Mouse (Mus musculus): ENCODE measurements around the gene Mthfd1l. TPM values are rescaled to one million over a fixed set of nuclear protein-coding genes. Genes with fewer than 3 reads are reported as not detected.
A peak's percentile ranks its signal among the peaks of the same experiment; 100 is the strongest.

Gene Mthfd1l
- total RNA-seq, 2 experiments from 2014 or later, result 2.0 to 2.5 TPM

DNA sequence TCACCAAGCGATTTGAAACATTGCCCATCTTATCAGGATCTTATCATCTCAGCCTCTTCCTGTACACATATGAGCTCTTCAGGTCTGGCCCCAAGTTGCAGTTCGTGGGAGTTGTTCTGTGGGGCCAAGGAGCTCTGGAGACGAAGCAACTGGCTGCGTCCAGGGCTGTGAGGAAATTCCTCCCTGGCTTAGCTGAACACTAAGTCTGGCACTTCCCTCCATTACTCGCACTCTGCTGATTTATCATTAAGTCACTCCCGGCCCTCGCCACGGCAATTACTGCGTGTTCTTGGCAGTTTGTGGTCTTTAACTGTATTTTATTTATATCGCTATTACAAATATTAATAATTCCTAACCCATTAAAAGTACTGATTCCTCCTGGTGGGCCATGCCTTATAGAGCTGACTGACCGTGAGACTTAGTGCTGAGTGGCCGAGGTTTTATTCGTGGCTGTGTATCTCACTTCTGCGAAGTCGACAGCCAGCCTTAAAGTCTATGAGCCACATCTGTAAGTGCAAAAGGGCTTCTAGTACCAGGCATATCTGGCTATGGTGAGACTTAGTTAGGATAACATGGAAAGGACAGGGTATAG lies 56.0 kb downstream of the Mthfd1l start:
- DNase-seq, result peak; percentile 50
- intact Hi-C loops (cut with DNase I; ENCODE audit: low total_unique reads), result no loop called here

DNA sequence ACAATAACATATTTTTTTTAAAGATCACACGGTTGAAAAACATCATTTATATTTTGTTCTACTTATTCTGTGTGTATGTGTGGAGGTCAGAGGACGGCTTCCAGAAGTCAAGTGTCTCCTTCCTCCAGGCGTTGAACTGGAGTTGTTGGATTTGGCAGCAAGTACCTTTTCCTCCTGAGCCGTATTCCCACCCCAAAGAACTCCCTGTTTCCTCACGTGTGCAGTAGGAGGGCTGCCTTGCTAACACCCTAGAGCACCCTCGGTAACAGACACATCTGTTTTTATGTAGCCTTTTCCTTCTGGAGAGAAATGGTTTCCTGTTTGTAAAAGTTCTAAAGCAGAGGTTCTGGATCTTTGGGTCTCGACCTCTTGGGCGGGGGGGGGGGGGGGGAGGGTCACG lies 60.8 kb downstream of the Mthfd1l start:
- intact Hi-C loops (cut with DNase I; ENCODE audit: low total_unique reads), result no loop called here
- DNase-seq, result no peak

DNA sequence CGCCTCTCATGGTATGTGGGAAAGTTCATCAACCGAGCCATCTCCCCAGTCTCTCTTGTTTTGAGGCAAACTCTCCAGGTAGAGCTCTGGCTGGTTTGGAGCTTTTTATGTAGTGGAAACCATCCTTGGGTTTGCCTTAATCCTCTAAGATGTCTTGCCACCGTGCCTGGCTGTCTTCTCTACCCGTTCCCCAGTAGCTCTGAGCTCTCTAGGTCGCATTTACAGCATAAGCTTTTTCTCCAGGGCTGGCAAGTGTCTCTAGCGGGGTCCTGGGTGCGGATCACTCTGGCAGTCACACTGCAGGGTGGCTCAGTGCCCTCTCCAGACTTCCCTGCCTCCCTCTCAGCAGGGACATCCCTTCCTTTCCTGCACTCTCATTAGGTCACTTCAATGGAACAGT lies 63.6 kb downstream of the Mthfd1l start:
- intact Hi-C loops (cut with DNase I; ENCODE audit: low total_unique reads), result loop anchor here (5.0 kb wide), 1 partner anchor 306 kb away; no protein-coding TSS in a partner anchor
- no peak for DNase-seq

- no peak for DNase-seq
- intact Hi-C loops (cut with DNase I; ENCODE audit: low total_unique reads), result loop anchor here (5.0 kb wide), 1 partner anchor 305 kb away; no protein-coding TSS in a partner anchor
These were observed 64.1 kb downstream of the Mthfd1l start for GRCm38 (mm10) chr10:4037066-4037465.

DNA sequence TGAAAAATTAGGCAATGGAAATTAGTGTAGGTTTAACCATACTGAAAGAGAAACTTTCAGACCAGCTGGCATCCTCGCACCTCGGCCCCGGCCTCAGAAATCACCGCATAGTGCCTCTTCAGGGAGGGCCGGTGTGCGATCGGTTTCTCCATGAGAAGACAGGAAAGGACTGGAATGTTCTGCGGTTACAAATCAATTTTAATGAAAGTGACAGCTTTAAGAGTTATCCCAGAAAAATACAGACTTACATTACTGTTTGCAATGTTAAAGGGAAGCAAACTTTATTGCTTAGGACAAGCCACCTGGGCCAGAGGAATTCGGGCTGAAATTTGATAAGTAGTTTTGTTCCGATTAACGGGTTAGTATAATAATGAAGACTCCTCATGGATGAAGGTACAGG lies 65.7 kb downstream of the Mthfd1l start:
- no peak for DNase-seq
- intact Hi-C loops (cut with DNase I; ENCODE audit: low total_unique reads), result loop anchor here (5.0 kb wide), 1 partner anchor 304 kb away; no protein-coding TSS in a partner anchor

GRCm38 (mm10) chr10:4041691-4042090 lies 68.8 kb downstream of the Mthfd1l start:
- intact Hi-C loops (cut with DNase I; ENCODE audit: low total_unique reads), result no loop called here
- peak; percentile 51 for DNase-seq

GRCm38 (mm10) chr10:4044421-4044820 lies 71.5 kb downstream of the Mthfd1l start:
- intact Hi-C loops (cut with DNase I; ENCODE audit: low total_unique reads), result no loop called here
- DNase-seq, result no peak

GRCm38 (mm10) chr10:4046496-4046895 lies 73.6 kb downstream of the Mthfd1l start:
- DNase-seq, result no peak
- intact Hi-C loops (cut with DNase I; ENCODE audit: low total_unique reads), result no loop called here

- intact Hi-C loops (cut with DNase I; ENCODE audit: low total_unique reads), result no loop called here
- DNase-seq, result no peak
These were observed 74.7 kb downstream of the Mthfd1l start for GRCm38 (mm10) chr10:4047666-4048065.

DNA sequence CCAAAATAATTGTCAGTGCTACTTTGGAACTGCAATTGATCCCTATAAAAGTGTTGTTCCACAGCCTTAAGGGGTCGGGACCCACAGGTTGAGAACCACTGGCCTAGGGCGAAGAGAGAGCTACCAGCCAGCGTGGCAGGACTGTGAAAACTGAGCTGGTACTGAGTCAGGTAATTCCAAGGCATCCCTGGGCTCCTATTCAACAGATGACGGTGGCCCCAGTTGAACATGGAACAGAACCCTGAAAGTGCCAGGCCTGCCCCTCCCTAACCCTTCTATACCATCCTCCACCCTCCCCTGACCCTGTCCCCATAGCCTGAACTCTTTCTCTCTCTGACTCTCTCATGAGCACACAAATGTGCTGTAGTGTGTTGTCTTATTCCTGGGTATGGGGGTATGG lies 77.3 kb downstream of the Mthfd1l start:
- no peak for DNase-seq
- intact Hi-C loops (cut with DNase I; ENCODE audit: low total_unique reads), result no loop called here

DNA sequence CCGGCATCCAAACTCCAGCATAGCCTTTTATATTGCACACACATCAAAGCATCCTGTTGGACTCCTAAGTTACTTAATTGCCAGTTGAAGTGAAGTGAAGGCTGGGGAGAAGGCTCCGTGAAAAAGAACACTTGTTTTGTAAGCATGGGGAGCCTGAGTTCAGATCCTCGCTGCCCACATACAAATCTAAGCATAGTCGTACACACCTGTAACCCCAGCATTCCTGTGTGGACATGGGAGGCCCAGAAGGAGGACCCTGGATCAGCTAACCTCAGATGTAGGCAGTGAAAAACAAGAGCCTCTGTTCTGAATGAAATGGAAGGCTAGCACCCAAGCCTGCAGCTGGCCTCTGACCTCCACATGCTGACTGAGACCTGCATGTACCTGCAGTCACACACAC lies 79.8 kb downstream of the Mthfd1l start:
- intact Hi-C loops (cut with DNase I; ENCODE audit: low total_unique reads), result no loop called here
- no peak for DNase-seq

- no peak for DNase-seq
- intact Hi-C loops (cut with DNase I; ENCODE audit: low total_unique reads), result no loop called here
These were observed 80.6 kb downstream of the Mthfd1l start for GRCm38 (mm10) chr10:4053278-4054061.

DNA sequence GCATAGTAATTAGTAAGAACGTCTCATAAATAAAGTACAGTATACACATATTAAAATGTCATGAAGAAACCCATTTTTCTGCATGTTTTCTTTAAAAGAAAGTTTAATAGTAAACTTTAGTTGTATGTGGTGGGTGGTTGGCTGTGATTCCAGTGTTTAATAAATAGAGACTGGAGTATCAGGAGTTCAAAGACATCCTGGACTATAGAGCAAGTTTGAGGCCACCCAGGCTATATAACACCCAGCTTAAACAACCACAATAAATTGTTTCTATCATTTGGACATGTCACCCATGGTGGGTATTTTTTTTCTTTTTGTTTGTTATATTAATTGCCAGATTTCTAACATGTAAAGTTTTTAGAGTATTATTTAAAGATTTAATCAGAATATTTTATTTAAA lies 81.7 kb downstream of the Mthfd1l start:
- intact Hi-C loops (cut with DNase I; ENCODE audit: low total_unique reads), result no loop called here
- no peak for DNase-seq

DNA sequence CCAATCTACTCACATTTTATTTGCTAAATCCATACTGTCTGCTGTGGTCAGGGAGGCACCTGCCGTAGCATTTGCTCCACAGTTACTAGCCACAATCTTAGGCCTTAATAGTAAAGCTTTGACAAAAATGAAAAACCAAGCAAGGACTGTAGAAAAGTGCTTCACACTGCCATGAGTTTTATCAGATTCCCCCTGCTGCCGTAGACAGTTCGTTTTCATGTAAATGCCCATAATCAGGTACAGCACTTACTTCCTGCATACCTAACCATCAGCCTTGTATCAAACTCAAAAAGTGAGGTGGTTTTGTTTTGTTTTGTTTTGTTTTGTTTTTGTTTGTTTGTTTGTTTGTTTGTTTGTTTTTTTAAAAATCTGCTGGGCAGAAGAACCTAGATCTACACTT lies 84.5 kb downstream of the Mthfd1l start:
- intact Hi-C loops (cut with DNase I; ENCODE audit: low total_unique reads), result no loop called here

GRCm38 (mm10) chr10:4057832-4058231 lies 84.9 kb downstream of the Mthfd1l start:
- intact Hi-C loops (cut with DNase I; ENCODE audit: low total_unique reads), result no loop called here
- no peak for DNase-seq

More for the DNA sequence above, 84.5 kb downstream of the Mthfd1l start:
- no peak for DNase-seq

DNA sequence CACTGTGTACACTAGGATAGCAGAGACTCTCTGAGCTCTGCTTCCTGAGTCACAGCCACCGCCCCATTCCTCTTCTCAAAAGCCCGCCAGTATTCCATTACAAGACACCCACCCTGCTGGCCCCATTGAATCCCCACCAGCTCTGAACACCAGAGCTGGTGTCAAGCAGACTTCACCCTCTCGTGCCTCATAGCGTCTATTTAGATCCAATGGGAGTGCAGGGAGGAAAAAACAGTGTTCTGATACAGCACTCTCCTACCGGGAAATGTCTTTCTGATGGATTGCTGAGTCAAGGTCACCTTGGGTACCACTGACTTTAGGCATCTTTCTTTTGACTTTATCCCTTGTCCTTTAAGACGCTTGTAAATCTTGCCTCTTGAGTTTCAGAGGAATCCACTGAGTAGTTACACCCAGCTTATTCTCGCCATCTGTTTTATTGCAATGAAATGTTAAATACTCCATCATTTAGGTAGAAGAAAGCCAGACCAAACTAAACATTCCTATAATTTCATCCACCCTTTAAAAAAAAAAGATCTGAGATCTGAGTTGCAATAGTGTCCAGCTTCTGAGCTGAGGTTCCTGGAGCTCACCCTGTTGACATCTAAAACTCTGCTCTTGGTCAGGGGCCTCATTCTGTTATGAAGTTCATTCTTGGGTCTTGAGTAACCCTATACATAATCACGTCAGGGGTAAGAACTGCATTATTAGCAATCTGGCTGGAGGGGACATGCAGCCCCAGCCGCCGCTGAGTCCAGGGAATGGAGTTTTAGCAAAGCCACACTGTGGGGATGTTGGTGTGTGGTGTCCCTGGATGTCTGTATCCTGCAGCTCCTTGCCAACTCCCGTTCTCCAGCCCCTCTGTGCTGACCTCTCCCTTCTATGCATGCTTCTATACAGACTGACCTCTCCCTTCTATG lies 88.4 kb downstream of the Mthfd1l start:
- DNase-seq, result no peak
- intact Hi-C loops (cut with DNase I; ENCODE audit: low total_unique reads), result no loop called here

GRCm38 (mm10) chr10:4063537-4063936 lies 90.6 kb downstream of the Mthfd1l start:
- intact Hi-C loops (cut with DNase I; ENCODE audit: low total_unique reads), result no loop called here
- no peak for DNase-seq

- no peak for DNase-seq
- intact Hi-C loops (cut with DNase I; ENCODE audit: low total_unique reads), result no loop called here
These were observed 92.6 kb downstream of the Mthfd1l start for GRCm38 (mm10) chr10:4065295-4066084.

DNA sequence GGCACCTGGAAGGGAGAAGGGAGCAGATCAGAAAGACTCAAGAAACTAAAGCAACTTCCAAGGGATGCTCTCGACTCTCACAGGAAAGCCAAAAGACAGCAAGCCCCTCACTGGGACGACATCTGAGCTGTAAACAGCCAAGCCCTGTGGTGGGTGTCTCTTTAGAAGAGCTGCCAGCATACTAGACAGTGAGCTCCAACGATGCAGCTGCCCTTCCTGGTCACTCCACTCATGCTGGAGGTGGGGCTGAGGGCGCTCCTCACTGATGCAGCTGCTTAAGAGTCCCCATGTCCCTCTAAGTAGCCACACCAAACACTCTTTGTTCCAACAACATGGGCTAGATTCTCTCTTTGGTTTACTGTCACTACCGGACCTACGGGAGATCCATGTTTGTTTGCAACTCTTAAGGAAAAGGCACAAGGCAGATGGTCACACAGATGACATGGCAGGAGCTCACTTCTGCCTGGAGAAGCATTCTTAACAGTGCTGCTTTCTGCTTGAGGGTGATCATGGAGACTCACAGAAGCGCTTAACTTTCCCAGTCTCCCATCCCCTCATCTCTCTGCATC lies 96.4 kb downstream of the Mthfd1l start:
- intact Hi-C loops (cut with DNase I; ENCODE audit: low total_unique reads), result no loop called here
- DNase-seq, result peak; percentile 24

Data from gastrocnemius, postnatal 14 days (tissue).